Mouse (Mus musculus): ENCODE results near the gene H2afx. TPM values are rescaled to one million over a fixed set of nuclear protein-coding genes. Genes with fewer than 3 reads are reported as not detected.
A peak's percentile ranks its signal among the peaks of the same experiment; 100 is the strongest.
"Not testable (repeated sequence)": the region's sequence is repeated elsewhere in the genome, so short reads cannot be mapped to it uniquely, and the experiment has no call there.

H2afx gene
- polyA plus RNA-seq, 1 experiment from 2014 or later, result 124 TPM

- Histone ChIP-seq H3K4me3 (ENCODE audit: low read depth, low read length) (no peak overlapping the region), H3K4me1 (ENCODE audit: control insufficient read depth, insufficient read depth, low read length) (peaks cover 21% of the 10 kb centered on the region), H3K9me3 (replicated peaks; ENCODE audit: control insufficient read depth, low read length, poor library complexity, severe bottlenecking) (no peaks in the 10 kb centered on the region), H3K36me3 (ENCODE audit: control insufficient read depth, insufficient read depth, low read length) (peaks cover 19% of the 10 kb centered on the region), H3K27me3 (ENCODE audit: control insufficient read depth, insufficient read depth, low read depth, low read length) (no peaks in the 10 kb centered on the region), H3K4me2 (ENCODE audit: low read length) (no peak overlapping the region), H3K9ac (ENCODE audit: low read depth, low read length) (no peak overlapping the region), H3K27ac (ENCODE audit: low read length) (no peak overlapping the region)
- WGBS, result 96% methylated on average over 18 of the region's 18 CpGs
- ATAC-seq, result no peak
Measured at GRCm38 (mm10) chr9:44314910-44315309, 19.6 kb upstream of the H2afx start.

DNA sequence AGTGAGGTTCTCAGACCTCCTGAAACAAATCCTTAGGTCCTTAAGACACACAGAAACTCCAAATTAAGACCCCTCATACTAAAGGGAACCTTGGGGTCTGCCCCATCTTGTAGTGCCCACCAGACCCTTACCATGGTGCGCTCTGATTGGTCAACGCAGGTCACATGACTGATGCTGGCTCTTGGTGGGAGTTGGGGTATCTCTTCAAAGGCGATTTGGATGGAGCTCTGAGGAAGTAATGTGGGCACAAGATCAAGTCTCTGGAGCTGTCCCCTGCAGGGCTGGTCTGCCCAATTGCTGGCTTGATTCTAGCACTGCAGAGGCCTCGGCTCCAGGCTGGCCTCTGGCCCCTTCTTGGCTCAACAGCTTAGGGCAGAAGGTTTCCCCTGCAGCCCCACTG lies 17.0 kb upstream of the H2afx start:
- Histone ChIP-seq H3K4me3 (ENCODE audit: low read depth, low read length) (no peak overlapping the region), H3K27ac (ENCODE audit: low read length) (no peak overlapping the region), H3K4me2 (ENCODE audit: low read length) (peak overlapping the region; percentile 91), H3K9me3 (replicated peaks; ENCODE audit: control insufficient read depth, low read length, poor library complexity, severe bottlenecking) (no peaks in the 10 kb centered on the region), H3K4me1 (ENCODE audit: control insufficient read depth, insufficient read depth, low read length) (peaks cover 28% of the 10 kb centered on the region), H3K27me3 (ENCODE audit: control insufficient read depth, insufficient read depth, low read depth, low read length) (no peaks in the 10 kb centered on the region), H3K9ac (ENCODE audit: low read depth, low read length) (0 out of 2 replicates have a peak overlapping the region, but pooled peaks have one; percentile 97), H3K36me3 (ENCODE audit: control insufficient read depth, insufficient read depth, low read length) (peaks cover 17% of the 10 kb centered on the region)
- WGBS, result 69% methylated on average over 4 of the region's 4 CpGs
- ATAC-seq, result no peak

DNA sequence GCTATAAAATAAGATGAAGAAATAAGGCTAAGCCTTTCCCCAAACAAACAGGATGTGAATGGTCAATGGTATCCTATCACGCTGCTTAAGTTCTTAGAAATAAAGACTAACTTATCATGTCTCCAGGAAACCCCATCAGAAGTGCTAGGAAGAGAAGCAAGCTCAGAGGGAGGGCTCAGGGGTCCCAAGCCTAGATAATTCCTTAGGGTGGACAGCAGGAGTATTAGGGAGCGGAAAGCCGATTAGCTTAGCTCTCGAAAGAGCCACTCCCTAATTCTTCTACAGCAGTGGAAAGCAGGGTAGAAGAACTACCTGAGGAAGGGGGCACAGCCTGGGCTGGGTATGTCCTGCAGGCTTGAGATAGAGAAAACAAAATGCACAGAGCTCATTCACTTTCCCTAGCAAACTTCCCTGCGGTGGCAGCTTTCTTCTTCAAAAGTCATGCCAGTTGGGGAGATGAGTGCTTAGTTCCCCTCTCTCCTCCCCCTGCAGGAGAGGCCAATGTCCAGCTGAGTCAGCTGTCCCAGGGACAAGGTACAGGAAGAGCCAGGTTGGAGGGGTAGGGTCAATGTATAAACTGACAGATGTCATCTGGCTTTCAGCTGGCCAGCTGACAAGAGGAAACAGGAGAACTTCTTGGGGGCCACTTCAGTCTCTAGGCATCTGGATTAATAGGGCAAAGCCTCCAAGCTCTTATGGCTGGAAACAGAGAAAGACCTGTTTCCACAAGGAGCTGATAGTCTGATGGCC lies 16.2 kb upstream of the H2afx start:
- ATAC-seq, result no peak
- no peaks in the 10 kb centered on the region for H3K9me3 ChIP-seq (replicated peaks; ENCODE audit: control insufficient read depth, low read length, poor library complexity, severe bottlenecking)
- peaks cover 17% of the 10 kb centered on the region for H3K36me3 ChIP-seq (ENCODE audit: control insufficient read depth, insufficient read depth, low read length)
- no peak overlapping the region for H3K27ac ChIP-seq (ENCODE audit: low read length)
- WGBS, result 43% methylated on average over 5 of the region's 5 CpGs
- H3K4me1 ChIP-seq (ENCODE audit: control insufficient read depth, insufficient read depth, low read length), result peaks cover 28% of the 10 kb centered on the region
- peak overlapping the region; percentile 91 for H3K4me2 ChIP-seq (ENCODE audit: low read length)
- peak overlapping the region; percentile 97 for H3K4me3 ChIP-seq (ENCODE audit: low read depth, low read length)
- no peaks in the 10 kb centered on the region for H3K27me3 ChIP-seq (ENCODE audit: control insufficient read depth, insufficient read depth, low read depth, low read length)
- peak overlapping the region; percentile 97 for H3K9ac ChIP-seq (ENCODE audit: low read depth, low read length)

GRCm38 (mm10) chr9:44318826-44319095 lies 15.7 kb upstream of the H2afx start:
- peaks cover 28% of the 10 kb centered on the region for H3K4me1 ChIP-seq (ENCODE audit: control insufficient read depth, insufficient read depth, low read length)
- H3K27ac ChIP-seq (ENCODE audit: low read length), result no peak overlapping the region
- H3K27me3 ChIP-seq (ENCODE audit: control insufficient read depth, insufficient read depth, low read depth, low read length), result no peaks in the 10 kb centered on the region
- no peak for ATAC-seq
- no peaks in the 10 kb centered on the region for H3K9me3 ChIP-seq (replicated peaks; ENCODE audit: control insufficient read depth, low read length, poor library complexity, severe bottlenecking)
- H3K4me2 ChIP-seq (ENCODE audit: low read length), result peak overlapping the region; percentile 91
- WGBS, result 30% methylated on average over 3 of the region's 3 CpGs
- H3K4me3 ChIP-seq (ENCODE audit: low read depth, low read length), result peak overlapping the region; percentile 97
- H3K9ac ChIP-seq (ENCODE audit: low read depth, low read length), result peak overlapping the region; percentile 97
- H3K36me3 ChIP-seq (ENCODE audit: control insufficient read depth, insufficient read depth, low read length), result peaks cover 15% of the 10 kb centered on the region

GRCm38 (mm10) chr9:44319105-44319886 lies 15.2 kb upstream of the H2afx start:
- peaks cover 28% of the 10 kb centered on the region for H3K4me1 ChIP-seq (ENCODE audit: control insufficient read depth, insufficient read depth, low read length)
- H3K36me3 ChIP-seq (ENCODE audit: control insufficient read depth, insufficient read depth, low read length), result peaks cover 13% of the 10 kb centered on the region
- WGBS, result 2% methylated on average over 37 of the region's 37 CpGs
- peak; percentile 37 for ATAC-seq
- no peaks in the 10 kb centered on the region for H3K9me3 ChIP-seq (replicated peaks; ENCODE audit: control insufficient read depth, low read length, poor library complexity, severe bottlenecking)
- H3K4me3 ChIP-seq (ENCODE audit: low read depth, low read length), result peak overlapping the region; percentile 97
- no peaks in the 10 kb centered on the region for H3K27me3 ChIP-seq (ENCODE audit: control insufficient read depth, insufficient read depth, low read depth, low read length)
- peak overlapping the region; percentile 78 for H3K27ac ChIP-seq (ENCODE audit: low read length)
- peak overlapping the region; percentile 97 for H3K9ac ChIP-seq (ENCODE audit: low read depth, low read length)
- peak overlapping the region; percentile 91 for H3K4me2 ChIP-seq (ENCODE audit: low read length)

GRCm38 (mm10) chr9:44319887-44320798 lies 14.4 kb upstream of the H2afx start, which contains the start of gene C2cd2l:
Gene C2cd2l (minus strand): TSS chr9:44320285.
- peak within 1 kb of the TSS; percentile 97 for H3K9ac ChIP-seq (ENCODE audit: low read depth, low read length)
- peaks cover 28% of the 10 kb centered on the region for H3K4me1 ChIP-seq (ENCODE audit: control insufficient read depth, insufficient read depth, low read length)
- H3K4me3 ChIP-seq (ENCODE audit: low read depth, low read length), result peak within 1 kb of the TSS; percentile 97
- H3K9me3 ChIP-seq (replicated peaks; ENCODE audit: control insufficient read depth, low read length, poor library complexity, severe bottlenecking), result no peaks in the 10 kb centered on the region
- under 1% methylated on average over 67 of the region's 67 CpGs for WGBS
- peak within 1 kb of the TSS; percentile 79 for H3K27ac ChIP-seq (ENCODE audit: low read length)
- H3K27me3 ChIP-seq (ENCODE audit: control insufficient read depth, insufficient read depth, low read depth, low read length), result no peaks in the 10 kb centered on the region
- H3K36me3 ChIP-seq (ENCODE audit: control insufficient read depth, insufficient read depth, low read length), result peaks cover 4% of the 10 kb centered on the region
- ATAC-seq, result peak; percentile 97
- H3K4me2 ChIP-seq (ENCODE audit: low read length), result peak within 1 kb of the TSS; percentile 91

GRCm38 (mm10) chr9:44320799-44321133 lies 13.7 kb upstream of the H2afx start:
- H3K9me3 ChIP-seq (replicated peaks; ENCODE audit: control insufficient read depth, low read length, poor library complexity, severe bottlenecking), result no peaks in the 10 kb centered on the region
- H3K36me3 ChIP-seq (ENCODE audit: control insufficient read depth, insufficient read depth, low read length), result no peaks in the 10 kb centered on the region; the same call in 1 of the 2 replicates
- no peak for ATAC-seq
- H3K27ac ChIP-seq (ENCODE audit: low read length), result peak overlapping the region; percentile 79
- peak overlapping the region; percentile 97 for H3K9ac ChIP-seq (ENCODE audit: low read depth, low read length)
- peak overlapping the region; percentile 91 for H3K4me2 ChIP-seq (ENCODE audit: low read length)
- peaks cover 30% of the 10 kb centered on the region for H3K4me1 ChIP-seq (ENCODE audit: control insufficient read depth, insufficient read depth, low read length)
- 15% methylated on average over 6 of the region's 6 CpGs for WGBS
- H3K4me3 ChIP-seq (ENCODE audit: low read depth, low read length), result peak overlapping the region; percentile 97
- no peaks in the 10 kb centered on the region for H3K27me3 ChIP-seq (ENCODE audit: control insufficient read depth, insufficient read depth, low read depth, low read length)

GRCm38 (mm10) chr9:44323656-44324055 lies 10.8 kb upstream of the H2afx start:
- not testable (repeated sequence) for H3K4me2 ChIP-seq (ENCODE audit: low read length); H3K9me3 ChIP-seq (replicated peaks; ENCODE audit: control insufficient read depth, low read length, poor library complexity, severe bottlenecking); ATAC-seq; H3K27me3 ChIP-seq (ENCODE audit: control insufficient read depth, insufficient read depth, low read depth, low read length); H3K36me3 ChIP-seq (ENCODE audit: control insufficient read depth, insufficient read depth, low read length); H3K27ac ChIP-seq (ENCODE audit: low read length); H3K9ac ChIP-seq (ENCODE audit: low read depth, low read length); H3K4me3 ChIP-seq (ENCODE audit: low read depth, low read length)
- 83% methylated on average over 3 of the region's 4 CpGs for WGBS
- H3K4me1 ChIP-seq (ENCODE audit: control insufficient read depth, insufficient read depth, low read length), result peaks cover 28% of the 10 kb centered on the region

All from midbrain, embryonic 16.5 days (tissue).